Mouse (Mus musculus): ENCODE data around the gene Ryr2. TPM values are rescaled to one million over a fixed set of nuclear protein-coding genes. Genes with fewer than 3 reads are reported as not detected.

Ryr2 gene
- polyA plus RNA-seq, 1 experiment from 2014 or later = not detected

DNA sequence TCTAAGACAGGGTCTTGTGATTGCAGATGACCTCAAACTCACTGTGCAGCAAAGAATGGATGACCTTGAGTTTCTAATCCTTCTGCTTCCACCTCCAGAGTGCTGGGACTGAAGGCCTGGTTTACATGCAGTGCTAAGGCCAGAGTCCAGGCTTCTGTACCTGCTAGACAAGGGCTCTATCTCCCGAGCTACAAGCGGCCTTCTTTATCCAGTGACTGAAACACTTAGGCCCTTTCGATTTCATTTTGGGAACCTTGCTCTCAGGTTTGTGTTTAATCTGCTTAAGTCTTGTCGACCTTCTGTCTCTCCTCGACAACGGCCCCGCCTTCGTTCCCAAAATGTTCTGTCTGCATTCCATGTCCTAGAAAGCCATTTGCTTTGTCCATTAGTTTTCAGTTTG lies 8.8 kb upstream of the Ryr2 start:
- TF ChIP-seq CTCF (IDR thresholded peaks at IDR 0.05) = no peak
- no peak for DNase-seq (ENCODE audit: low read depth, low spot score)
- POLR2A ChIA-PET = no interaction called here
- H3K27me3 ChIP-seq = peaks cover 15% of the 10 kb centered on the region
- CTCF ChIA-PET = no interaction called here
- no peak for ATAC-seq
- in situ Hi-C loops (cut with MboI; ENCODE audit: low pct_unique_long_range_greater_than_20kb) = no loop called here

DNA sequence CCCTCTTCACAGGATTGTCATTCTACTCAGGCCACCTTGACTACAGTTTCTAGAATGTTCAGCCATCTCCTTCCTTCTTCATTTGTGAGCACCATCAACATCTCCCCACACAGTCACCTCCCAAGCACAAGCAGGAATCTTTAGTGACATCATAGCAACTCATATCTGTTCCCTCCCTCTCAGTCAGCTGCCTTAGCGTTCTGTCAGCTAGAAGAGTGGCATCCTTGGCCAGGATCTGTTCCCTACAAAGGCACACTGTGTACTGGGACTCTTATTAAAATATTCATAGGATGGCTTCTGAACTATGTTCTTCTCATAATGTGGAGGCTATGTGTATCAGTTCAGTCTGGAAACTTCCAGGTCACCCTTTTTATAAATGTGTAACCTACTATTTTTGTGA lies 8.1 kb upstream of the Ryr2 start:
- CTCF ChIA-PET = no interaction called here
- DNase-seq (ENCODE audit: low read depth, low spot score) (no peak), ATAC-seq (no peak)
- POLR2A ChIA-PET = no interaction called here
- no peak for TF ChIP-seq CTCF (IDR thresholded peaks at IDR 0.05)
- in situ Hi-C loops (cut with MboI; ENCODE audit: low pct_unique_long_range_greater_than_20kb) = no loop called here
- H3K27me3 ChIP-seq = peaks cover 15% of the 10 kb centered on the region

DNA sequence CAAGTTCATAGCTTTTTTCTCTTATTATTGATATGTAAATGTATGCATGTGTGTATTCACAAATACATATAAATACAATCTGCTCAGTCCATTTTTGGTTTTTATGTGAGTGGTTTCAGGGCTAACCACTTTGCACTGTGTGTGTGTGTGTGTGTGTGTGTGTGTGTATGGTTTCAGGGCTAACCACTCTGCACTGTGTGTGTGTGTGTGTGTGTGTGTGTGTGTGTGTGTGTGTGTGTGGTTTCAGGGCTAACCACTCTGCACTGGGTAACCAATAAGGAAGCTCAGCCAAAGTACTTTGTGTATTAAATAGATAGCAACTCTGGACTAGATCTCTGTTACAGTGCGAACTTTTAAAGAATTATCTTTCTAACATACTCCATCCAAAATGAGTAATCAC lies 2.2 kb upstream of the Ryr2 start:
- ChIA-PET POLR2A (no interaction called here), CTCF (no interaction called here)
- no peak for TF ChIP-seq CTCF (IDR thresholded peaks at IDR 0.05)
- peaks cover 32% of the 10 kb centered on the region for H3K27me3 ChIP-seq
- DNase-seq (ENCODE audit: low read depth, low spot score) = no peak
- ATAC-seq = no peak
- in situ Hi-C loops (cut with MboI; ENCODE audit: low pct_unique_long_range_greater_than_20kb) = no loop called here

DNA sequence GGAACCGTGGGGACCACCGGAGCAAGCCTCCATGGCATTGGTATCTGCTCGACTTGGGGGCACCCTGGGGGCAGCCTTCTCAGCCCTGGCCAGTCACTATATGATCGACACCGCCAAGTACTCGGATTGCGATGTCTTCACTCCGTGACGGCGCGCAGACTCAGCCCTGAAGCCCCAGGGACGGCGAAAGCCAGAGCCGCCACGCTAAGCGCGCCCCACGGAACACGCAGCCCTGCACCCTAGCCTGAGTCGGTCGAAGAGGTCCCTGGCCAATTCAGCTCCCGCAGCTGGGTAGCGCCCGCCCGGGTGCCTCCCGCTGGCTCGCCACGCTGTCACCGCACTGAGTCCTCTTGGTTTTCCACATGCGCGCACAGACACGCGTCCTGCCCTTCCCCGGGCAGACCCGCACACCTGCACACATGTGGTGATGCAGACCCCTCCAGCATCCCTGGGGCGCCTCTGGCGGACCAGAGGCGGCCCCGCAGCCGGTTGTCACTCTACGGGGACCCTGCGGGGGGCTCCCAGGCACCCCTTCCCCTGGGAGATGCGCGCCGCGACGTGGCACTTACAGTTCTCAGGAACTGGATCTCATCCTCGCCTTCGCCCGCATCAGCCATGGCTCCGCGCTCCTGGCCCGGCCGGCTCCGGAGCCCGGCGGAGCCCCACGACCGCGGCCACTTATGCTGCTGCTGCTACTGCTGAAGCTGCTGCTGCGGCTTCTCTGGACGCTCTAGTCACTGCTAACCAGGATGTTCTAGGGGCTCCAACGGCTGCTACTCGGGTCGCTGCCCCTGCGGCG lies 716 bp downstream of the Ryr2 start:
- no peak for TF ChIP-seq CTCF (IDR thresholded peaks at IDR 0.05)
- POLR2A ChIA-PET = no interaction called here
- CTCF ChIA-PET = no interaction called here
- ATAC-seq = no peak
- peaks cover 48% of the 10 kb centered on the region for H3K27me3 ChIP-seq
- in situ Hi-C loops (cut with MboI; ENCODE audit: low pct_unique_long_range_greater_than_20kb) = no loop called here
- DNase-seq (ENCODE audit: low read depth, low spot score) = no peak

DNA sequence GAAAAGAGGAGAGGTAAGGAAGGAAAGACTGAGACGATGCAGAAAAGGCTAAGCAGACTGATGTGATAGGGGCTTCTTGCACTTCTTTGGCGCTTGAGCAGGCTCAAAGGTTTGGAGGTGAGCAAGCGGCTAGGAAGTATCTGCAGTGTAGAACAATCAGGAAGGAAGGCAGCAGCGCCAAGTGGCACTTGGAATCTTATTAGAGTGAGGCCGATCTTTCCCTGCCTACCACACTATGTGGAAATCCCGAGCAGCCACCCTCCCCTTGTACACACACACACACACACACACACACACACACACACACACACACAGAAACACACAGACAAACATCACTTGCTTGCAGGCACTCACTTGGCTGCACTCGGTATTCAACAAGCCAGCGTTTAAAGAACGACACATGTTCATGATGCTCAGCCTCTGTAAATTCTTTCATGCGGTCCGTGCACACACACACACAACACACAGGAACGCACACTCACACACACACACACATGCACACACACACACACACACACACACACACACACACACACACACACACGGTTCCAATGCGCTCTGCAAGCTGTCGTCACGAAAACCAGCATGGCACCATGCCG lies 1.4 kb downstream of the Ryr2 start:
- ATAC-seq (no peak), DNase-seq (ENCODE audit: low read depth, low spot score) (no peak)
- no peak for TF ChIP-seq CTCF (IDR thresholded peaks at IDR 0.05)
- H3K27me3 ChIP-seq = peaks cover 51% of the 10 kb centered on the region
- POLR2A ChIA-PET = no interaction called here
- in situ Hi-C loops (cut with MboI; ENCODE audit: low pct_unique_long_range_greater_than_20kb) = no loop called here
- CTCF ChIA-PET = no interaction called here

DNA sequence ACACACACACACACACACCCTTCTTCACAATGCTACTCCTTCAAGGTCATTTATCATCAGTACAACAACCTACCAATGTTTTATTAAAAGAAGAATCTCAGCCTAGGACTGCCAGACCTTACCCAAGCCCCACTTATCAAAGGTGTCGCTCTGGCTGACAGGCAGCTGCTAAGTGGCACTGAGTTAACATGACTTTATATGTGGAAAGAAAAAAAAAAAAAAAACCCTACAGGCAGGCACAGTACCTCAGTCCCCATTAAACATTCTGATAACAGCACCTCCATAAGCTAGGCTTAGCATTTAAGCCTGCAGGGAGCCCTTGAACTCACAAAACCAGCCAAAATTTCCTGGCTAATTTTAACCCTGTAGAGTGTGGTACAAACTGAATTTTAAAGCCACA lies 2.4 kb downstream of the Ryr2 start:
- CTCF ChIA-PET = interaction anchor here (0.9 kb wide), 1 partner anchor 50 kb away, joined by 4 read pairs; no protein-coding TSS in a partner anchor
- in situ Hi-C loops (cut with MboI; ENCODE audit: low pct_unique_long_range_greater_than_20kb) = no loop called here
- POLR2A ChIA-PET = interaction anchor here (0.7 kb wide), 1 partner anchor 306 kb away, joined by 3 read pairs; no protein-coding TSS in a partner anchor
- TF ChIP-seq CTCF (IDR thresholded peaks at IDR 0.05) = no peak
- ATAC-seq = no peak
- peaks cover 60% of the 10 kb centered on the region for H3K27me3 ChIP-seq
- no peak for DNase-seq (ENCODE audit: low read depth, low spot score)

DNA sequence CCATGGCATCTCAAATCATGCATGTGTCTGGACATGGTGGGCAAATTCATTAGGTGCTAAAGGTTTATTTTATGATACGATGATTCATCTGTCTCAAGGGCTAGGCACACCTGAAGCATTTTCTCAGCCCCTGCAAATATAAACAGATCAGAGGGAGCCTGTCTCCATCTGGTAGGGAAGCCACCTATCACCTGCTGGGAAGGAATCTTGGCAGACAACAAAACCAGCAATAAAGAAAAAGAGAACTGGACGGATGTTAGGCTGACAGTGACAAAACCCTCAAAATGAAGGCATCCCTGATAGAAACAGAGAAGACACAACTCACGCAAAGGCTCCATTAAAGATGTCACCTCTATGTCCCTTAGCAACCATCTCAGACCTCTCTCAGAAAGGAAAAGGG lies 3.7 kb downstream of the Ryr2 start:
- POLR2A ChIA-PET = no interaction called here
- no peak for TF ChIP-seq CTCF (IDR thresholded peaks at IDR 0.05)
- in situ Hi-C loops (cut with MboI; ENCODE audit: low pct_unique_long_range_greater_than_20kb) = no loop called here
- H3K27me3 ChIP-seq = peaks cover 58% of the 10 kb centered on the region
- CTCF ChIA-PET = no interaction called here
- ATAC-seq (no peak), DNase-seq (ENCODE audit: low read depth, low spot score) (no peak)

DNA sequence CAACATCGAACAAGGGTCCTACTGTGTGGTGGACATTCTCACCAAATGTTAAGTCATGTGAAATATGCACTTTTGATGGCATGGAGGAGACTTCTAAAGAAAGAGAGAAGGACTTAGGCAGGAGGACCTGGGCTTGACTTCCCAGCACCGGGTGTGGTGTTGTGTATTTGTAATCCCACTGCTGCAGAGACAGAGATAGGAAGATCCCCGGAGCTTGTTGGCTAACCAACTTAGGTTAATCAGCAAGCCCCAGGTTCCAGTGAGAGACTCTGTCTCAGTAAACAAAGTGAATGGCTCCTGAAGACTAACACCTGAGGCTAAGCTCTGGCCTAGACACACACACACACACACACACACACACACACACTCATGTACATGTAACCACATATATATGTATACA lies 7.3 kb downstream of the Ryr2 start:
- peaks cover 38% of the 10 kb centered on the region for H3K27me3 ChIP-seq
- ChIA-PET CTCF (no interaction called here), POLR2A (no interaction called here)
- ATAC-seq (no peak), DNase-seq (ENCODE audit: low read depth, low spot score) (no peak)
- in situ Hi-C loops (cut with MboI; ENCODE audit: low pct_unique_long_range_greater_than_20kb) = no loop called here
- TF ChIP-seq CTCF (IDR thresholded peaks at IDR 0.05) = no peak

DNA sequence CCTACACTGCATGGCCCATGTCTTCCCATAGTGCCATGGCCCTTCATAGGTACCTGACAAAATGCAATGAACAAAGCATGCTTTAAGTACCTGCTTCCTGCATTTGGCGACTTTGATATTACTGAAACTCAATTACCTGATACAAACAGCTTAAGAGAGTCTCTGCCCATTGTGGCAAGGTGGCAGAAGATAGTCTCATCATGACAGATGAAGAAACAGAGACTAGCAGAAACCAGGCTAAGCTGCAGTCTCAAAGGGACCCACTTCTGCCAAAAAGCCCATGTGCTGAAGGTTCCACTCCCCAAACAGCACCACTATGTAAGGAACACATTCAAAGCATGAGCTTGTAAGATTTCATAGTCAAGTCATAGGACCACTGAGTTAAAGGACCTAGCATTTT lies 7.8 kb downstream of the Ryr2 start:
- peaks cover 38% of the 10 kb centered on the region for H3K27me3 ChIP-seq
- no peak for DNase-seq (ENCODE audit: low read depth, low spot score)
- no peak for TF ChIP-seq CTCF (IDR thresholded peaks at IDR 0.05)
- ChIA-PET CTCF (no interaction called here), POLR2A (no interaction called here)
- ATAC-seq = no peak
- in situ Hi-C loops (cut with MboI; ENCODE audit: low pct_unique_long_range_greater_than_20kb) = no loop called here

DNA sequence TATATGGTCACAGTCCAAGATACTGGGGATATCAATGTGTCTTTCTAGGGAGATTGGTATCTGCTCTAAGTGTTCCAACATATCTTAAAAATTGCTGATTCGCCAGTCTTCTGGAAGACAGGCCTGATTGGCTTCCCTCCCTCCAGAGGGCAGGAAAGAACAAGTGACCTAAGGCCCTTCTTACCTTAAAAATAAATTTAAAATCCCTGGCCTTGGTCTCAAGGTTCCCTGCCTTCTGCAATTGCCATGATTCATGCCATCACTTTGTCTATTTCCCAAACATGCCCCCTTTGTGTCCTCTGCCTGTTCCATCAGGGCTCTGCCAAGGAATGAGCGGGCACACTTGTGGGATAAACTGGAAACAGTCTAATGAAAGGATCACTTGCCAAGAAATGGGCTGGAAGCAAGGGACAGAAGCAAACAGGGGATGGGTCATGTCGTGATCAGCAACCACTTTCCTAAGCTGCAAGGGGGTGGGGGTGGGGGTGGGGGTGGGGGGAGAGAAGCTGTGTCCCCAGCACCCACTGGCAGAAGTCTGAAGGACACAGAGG lies 10.3 kb downstream of the Ryr2 start:
- in situ Hi-C loops (cut with MboI; ENCODE audit: low pct_unique_long_range_greater_than_20kb) = no loop called here
- POLR2A ChIA-PET = no interaction called here
- peaks cover 21% of the 10 kb centered on the region for H3K27me3 ChIP-seq
- TF ChIP-seq CTCF (IDR thresholded peaks at IDR 0.05) = no peak
- CTCF ChIA-PET = no interaction called here
- DNase-seq (ENCODE audit: low read depth, low spot score) (no peak), ATAC-seq (no peak)

DNA sequence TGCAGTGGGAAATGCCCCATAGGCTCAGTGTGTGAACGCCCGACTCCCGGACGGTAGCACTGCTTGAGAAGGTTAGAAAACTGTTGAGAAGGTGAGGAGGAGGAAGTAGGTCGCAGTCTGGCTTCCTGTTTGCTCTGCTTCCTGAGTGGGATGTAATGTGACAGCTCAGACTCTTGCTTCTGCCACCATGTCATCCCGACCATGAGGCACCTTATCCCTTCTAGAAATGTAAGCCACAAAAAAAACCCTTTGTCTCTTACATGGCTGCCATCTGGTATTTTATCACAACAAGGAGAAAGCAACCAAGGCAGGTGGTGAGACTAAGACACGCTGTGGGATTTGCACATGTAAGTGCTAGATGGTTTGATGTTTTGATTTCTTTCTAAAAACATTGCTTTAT lies 12.2 kb downstream of the Ryr2 start:
- no peak for TF ChIP-seq CTCF (IDR thresholded peaks at IDR 0.05)
- ChIA-PET CTCF (no interaction called here), POLR2A (no interaction called here)
- in situ Hi-C loops (cut with MboI; ENCODE audit: low pct_unique_long_range_greater_than_20kb) = no loop called here
- peaks cover 6% of the 10 kb centered on the region for H3K27me3 ChIP-seq
- DNase-seq (ENCODE audit: low read depth, low spot score) (no peak), ATAC-seq (no peak)

Data from Patski (cell line).